Mouse (Mus musculus): ENCODE results near the gene Acss2. TPM values are rescaled to one million over a fixed set of nuclear protein-coding genes. Genes with fewer than 3 reads are reported as not detected.

Gene Acss2
- polyA plus RNA-seq, 1 experiment from 2014 or later: 20.6 TPM

GRCm38 (mm10) chr2:155632138-155632936, 114.6 kb downstream of the Acss2 start:
- peaks cover 4% of the 10 kb centered on the region; the same call in 1 of the 2 replicates for H3K4me1 ChIP-seq (replicated peaks; ENCODE audit: control insufficient read depth, insufficient read depth, low read length)
- no peak overlapping the region for H3K4me3 ChIP-seq (ENCODE audit: low read depth, low read length)
- H3K9ac ChIP-seq (ENCODE audit: low read length): no peak overlapping the region
- no peak overlapping the region for H3K27ac ChIP-seq (ENCODE audit: low read depth, low read length)
- no peak for ATAC-seq (replicated peaks; ENCODE audit: low FRiP score)
- DNase-seq (ENCODE audit: low spot score): no peak
- WGBS: 67% methylated on average over 30 of the region's 30 CpGs
- H3K9me3 ChIP-seq (ENCODE audit: control insufficient read depth, low read length): no peaks in the 10 kb centered on the region
- peaks cover 55% of the 10 kb centered on the region for H3K27me3 ChIP-seq (ENCODE audit: control insufficient read depth, insufficient read depth, low read length)
- no peaks in the 10 kb centered on the region; the same call in 1 of the 2 replicates for H3K36me3 ChIP-seq (ENCODE audit: control insufficient read depth, insufficient read depth, low read length)
- H3K4me2 ChIP-seq (ENCODE audit: low read depth, low read length, severe bottlenecking): no peak overlapping the region

- Histone ChIP-seq H3K4me1 (replicated peaks; ENCODE audit: control insufficient read depth, insufficient read depth, low read length) (peaks cover 4% of the 10 kb centered on the region; the same call in 1 of the 2 replicates), H3K4me2 (ENCODE audit: low read depth, low read length, severe bottlenecking) (no peak overlapping the region), H3K36me3 (ENCODE audit: control insufficient read depth, insufficient read depth, low read length) (no peaks in the 10 kb centered on the region; the same call in 1 of the 2 replicates), H3K27me3 (ENCODE audit: control insufficient read depth, insufficient read depth, low read length) (peaks cover 47% of the 10 kb centered on the region), H3K9me3 (ENCODE audit: control insufficient read depth, low read length) (no peaks in the 10 kb centered on the region), H3K27ac (ENCODE audit: low read depth, low read length) (no peak overlapping the region), H3K4me3 (ENCODE audit: low read depth, low read length) (no peak overlapping the region), H3K9ac (ENCODE audit: low read length) (no peak overlapping the region)
- no peak for DNase-seq (ENCODE audit: low spot score)
- WGBS: 69% methylated on average over 19 of the region's 19 CpGs
- no peak for ATAC-seq (replicated peaks; ENCODE audit: low FRiP score)
Measured at GRCm38 (mm10) chr2:155633121-155633520, 115.4 kb downstream of the Acss2 start.

GRCm38 (mm10) chr2:155633731-155634130, 116.0 kb downstream of the Acss2 start:
- H3K4me2 ChIP-seq (ENCODE audit: low read depth, low read length, severe bottlenecking): no peak overlapping the region
- peaks cover 41% of the 10 kb centered on the region for H3K27me3 ChIP-seq (ENCODE audit: control insufficient read depth, insufficient read depth, low read length)
- no peak overlapping the region for H3K9ac ChIP-seq (ENCODE audit: low read length)
- peaks cover 4% of the 10 kb centered on the region; the same call in 1 of the 2 replicates for H3K4me1 ChIP-seq (replicated peaks; ENCODE audit: control insufficient read depth, insufficient read depth, low read length)
- H3K4me3 ChIP-seq (ENCODE audit: low read depth, low read length): no peak overlapping the region
- ATAC-seq (replicated peaks; ENCODE audit: low FRiP score) (no peak), DNase-seq (ENCODE audit: low spot score) (no peak)
- H3K9me3 ChIP-seq (ENCODE audit: control insufficient read depth, low read length): no peaks in the 10 kb centered on the region
- WGBS: 95% methylated on average over 9 of the region's 9 CpGs
- no peak overlapping the region for H3K27ac ChIP-seq (ENCODE audit: low read depth, low read length)
- no peaks in the 10 kb centered on the region; the same call in 1 of the 2 replicates for H3K36me3 ChIP-seq (ENCODE audit: control insufficient read depth, insufficient read depth, low read length)

DNA sequence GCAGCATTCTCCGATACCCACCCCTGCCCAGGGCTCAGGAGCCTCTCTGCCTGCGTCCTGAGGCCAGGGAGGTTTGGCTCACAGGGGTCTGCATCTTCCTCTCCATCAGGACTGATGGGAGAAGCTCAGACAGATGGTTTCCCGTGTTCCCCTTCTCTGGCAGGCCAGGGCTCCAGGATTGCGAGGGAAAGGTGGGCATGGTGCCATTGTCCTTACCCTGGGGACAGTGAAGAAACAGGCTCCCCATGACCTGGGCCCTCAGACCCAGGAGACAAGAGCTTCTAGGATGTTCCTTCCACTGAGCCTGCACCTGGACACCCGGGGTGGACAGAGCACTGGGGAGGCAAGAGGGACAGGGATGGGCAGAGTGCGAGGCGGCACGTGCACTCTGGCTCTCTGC, 116.8 kb downstream of the Acss2 start:
- H3K27me3 ChIP-seq (ENCODE audit: control insufficient read depth, insufficient read depth, low read length): peaks cover 34% of the 10 kb centered on the region
- no peak overlapping the region for H3K4me2 ChIP-seq (ENCODE audit: low read depth, low read length, severe bottlenecking)
- ATAC-seq (replicated peaks; ENCODE audit: low FRiP score) (no peak), DNase-seq (ENCODE audit: low spot score) (no peak)
- H3K27ac ChIP-seq (ENCODE audit: low read depth, low read length): no peak overlapping the region
- no peak overlapping the region for H3K9ac ChIP-seq (ENCODE audit: low read length)
- no peak overlapping the region for H3K4me3 ChIP-seq (ENCODE audit: low read depth, low read length)
- no peaks in the 10 kb centered on the region; the same call in 1 of the 2 replicates for H3K36me3 ChIP-seq (ENCODE audit: control insufficient read depth, insufficient read depth, low read length)
- 91% methylated on average over 8 of the region's 8 CpGs for WGBS
- H3K9me3 ChIP-seq (ENCODE audit: control insufficient read depth, low read length): no peaks in the 10 kb centered on the region
- H3K4me1 ChIP-seq (replicated peaks; ENCODE audit: control insufficient read depth, insufficient read depth, low read length): peaks cover under 1% of the 10 kb centered on the region; the same call in 1 of the 2 replicates

MicroRNAs encoded within 50 kb of the gene (microRNA counts, 519-probe panel; counts per million panel counts)
- microRNA mmu-miR-499: 31.2 counts per million

Small RNA genes within 50 kb of the gene (microRNA-seq; reads per million reads assigned to microRNA genes)
- 16.0 reads per million, percentile 10 among the genes with 10 or more reads in this experiment for gene Mir499 (ENCODE audit: insufficient number of aligned reads)

Other genes starting within 250 kb of the Acss2 start
- 129 and 148 TPM in 2 replicates for gene Map1lc3a, start 241.7 kb upstream of the Acss2 start, polyA plus RNA-seq (2014; fragmentation: Nextera tagmentation; extraction: Ambion mirVana)
- 55.9 and 56.3 TPM in 2 replicates for gene Pigu, start 160.5 kb upstream of the Acss2 start, polyA plus RNA-seq (2014; fragmentation: Nextera tagmentation; extraction: Ambion mirVana)
- 60.3 and 63.0 TPM in 2 replicates for gene Trp53inp2, start 136.9 kb upstream of the Acss2 start, polyA plus RNA-seq (2014; fragmentation: Nextera tagmentation; extraction: Ambion mirVana)
- 34.3 and 35.6 TPM in 2 replicates for gene Ncoa6, start 44.1 kb upstream of the Acss2 start, polyA plus RNA-seq (2014; fragmentation: Nextera tagmentation; extraction: Ambion mirVana)
- 10.6 and 11.3 TPM in 2 replicates for gene Ggt7, start 289 bp downstream of the Acss2 start, polyA plus RNA-seq (2014; fragmentation: Nextera tagmentation; extraction: Ambion mirVana)
- gene Gss, start 74.9 kb downstream of the Acss2 start, polyA plus RNA-seq (2014; fragmentation: Nextera tagmentation; extraction: Ambion mirVana): 18.1 and 22.3 TPM in 2 replicates
- gene Myh7b, start 93.3 kb downstream of the Acss2 start, polyA plus RNA-seq (2014; fragmentation: Nextera tagmentation; extraction: Ambion mirVana): 0.27 and 0.31 TPM in 2 replicates
- 141 and 154 TPM in 2 replicates for gene Trpc4ap, start 174.4 kb downstream of the Acss2 start, polyA plus RNA-seq (2014; fragmentation: Nextera tagmentation; extraction: Ambion mirVana)
- 31.8 and 33.2 TPM in 2 replicates for gene Edem2, start 211.5 kb downstream of the Acss2 start, polyA plus RNA-seq (2014; fragmentation: Nextera tagmentation; extraction: Ambion mirVana)
- gene Gm17581, start 217.9 kb downstream of the Acss2 start, polyA plus RNA-seq (2014; fragmentation: Nextera tagmentation; extraction: Ambion mirVana): not detected in 2 replicates
- gene Procr, start 233.2 kb downstream of the Acss2 start, polyA plus RNA-seq (2014; fragmentation: Nextera tagmentation; extraction: Ambion mirVana): 0.96 and 1.1 TPM in 2 replicates

All from forebrain, embryonic 11.5 days (tissue).